Mouse (Mus musculus) adrenal gland, postnatal 10 days (tissue): ENCODE results near the gene Efs. TPM values are rescaled to one million over a fixed set of nuclear protein-coding genes. Genes with fewer than 3 reads are reported as not detected.
"Not testable (repeated sequence)": the region's sequence is repeated elsewhere in the genome, so short reads cannot be mapped to it uniquely, and the experiment has no call there.

ENCODE experiments used
- DNase-seq: peaks from one replicate; pipeline ENCODE4 v3.0.0; 2021; ENCODE audit warnings: mixed read lengths
- total RNA-seq, 2 experiments: library from RNA; stranded (reverse); gene quantifications; 2 replicates each; pipeline ENCODE4 v1.2.3; 2021

Gene Efs
- total RNA-seq, 2 experiments from 2014 or later: 7.4 to 9.9 TPM

DNA sequence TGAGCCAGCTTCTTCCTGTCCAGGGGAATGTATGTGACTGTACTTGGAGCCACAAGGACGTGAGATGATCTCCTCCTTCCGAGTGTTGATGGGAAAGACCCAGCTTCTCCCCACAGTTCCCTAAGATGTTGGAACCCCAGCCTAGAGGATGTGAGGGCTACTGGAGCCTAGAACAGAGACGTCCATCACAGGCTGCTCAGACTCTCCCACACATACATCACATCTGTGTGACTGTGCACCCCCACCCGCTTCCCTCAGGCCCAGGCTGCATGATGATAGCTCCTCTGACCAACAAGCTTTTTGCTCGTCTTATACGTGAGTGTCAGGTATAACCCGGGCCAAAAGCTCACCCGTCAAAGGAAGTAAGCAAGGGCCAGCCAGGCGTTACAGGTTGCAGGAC is 22.9 kb upstream of the Efs start:
- DNase-seq: no peak

DNA sequence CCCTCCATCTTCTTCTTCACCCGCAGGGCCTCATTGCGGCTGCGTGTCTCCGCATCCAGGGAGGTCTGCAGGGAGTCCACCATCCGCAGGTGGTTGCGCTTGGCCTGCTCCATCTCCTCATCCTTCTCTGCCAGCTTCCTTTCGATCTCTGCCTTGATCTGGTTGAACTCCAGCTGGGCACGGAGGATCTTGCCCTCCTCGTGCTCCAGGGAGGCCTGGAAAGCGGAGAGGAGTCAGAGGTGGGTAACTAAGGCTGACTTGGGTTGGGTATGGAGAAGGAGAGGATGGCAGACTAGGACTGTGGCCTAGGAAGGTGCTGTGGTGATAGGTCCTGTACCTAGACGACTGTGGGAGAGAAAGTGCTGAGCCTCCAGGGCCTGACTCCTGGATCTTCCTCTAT is 21.1 kb upstream of the Efs start:
- DNase-seq: not testable (repeated sequence)

DNA sequence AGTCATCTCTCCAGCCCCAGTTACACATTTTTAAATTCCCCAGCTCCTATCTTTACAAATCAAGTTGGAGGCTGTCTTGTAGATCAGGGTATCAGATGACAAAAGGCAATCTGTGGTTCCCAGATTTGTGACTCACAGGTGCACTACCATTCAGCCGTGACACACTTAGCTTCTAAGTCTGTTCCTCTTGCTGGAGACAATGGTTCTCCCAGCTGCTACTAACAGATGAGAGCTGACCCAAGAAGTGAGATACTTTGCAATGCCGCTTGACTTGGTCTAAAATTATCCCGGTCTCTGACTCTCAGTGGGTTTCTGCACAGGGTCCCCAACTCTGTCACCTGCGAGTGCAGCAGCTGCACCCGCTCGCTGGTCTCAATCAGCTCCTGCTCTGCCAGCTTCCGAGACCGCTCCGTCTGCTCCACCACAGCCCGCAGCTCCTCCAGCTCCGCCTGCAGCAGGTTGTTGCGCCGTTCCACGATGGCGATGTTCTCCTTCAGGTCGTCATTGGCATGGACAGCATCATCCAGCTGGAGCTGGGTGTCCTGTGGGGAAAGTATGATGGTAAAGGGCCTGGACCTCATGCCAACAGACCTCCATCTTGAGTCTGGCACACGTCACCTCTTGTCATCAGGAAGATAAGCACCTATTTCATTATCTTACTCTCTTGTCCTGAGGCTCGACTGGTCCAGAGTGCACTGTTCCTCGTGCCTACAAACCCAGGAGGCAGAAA is 20.2 kb upstream of the Efs start:
- DNase-seq: no peak

DNA sequence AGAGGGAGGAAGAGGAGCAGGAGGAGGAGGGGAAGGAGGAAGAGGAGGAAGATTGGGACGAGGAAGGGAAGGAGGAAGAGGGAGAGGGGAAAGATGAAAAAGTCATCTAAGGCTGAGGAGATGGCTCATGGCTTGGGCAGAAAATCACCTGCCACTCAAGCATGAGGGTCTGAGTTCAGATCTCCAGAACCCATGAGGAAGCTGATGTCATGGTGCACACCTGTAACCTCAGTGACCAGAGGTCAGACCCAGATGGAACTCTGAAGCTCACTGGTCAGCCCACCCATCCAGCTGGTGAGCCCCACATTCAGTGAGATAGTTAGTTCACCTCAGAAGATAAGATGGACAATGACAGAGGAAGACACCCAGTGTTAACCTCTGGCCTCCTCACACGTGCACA is 19.0 kb upstream of the Efs start:
- DNase-seq: no peak

DNA sequence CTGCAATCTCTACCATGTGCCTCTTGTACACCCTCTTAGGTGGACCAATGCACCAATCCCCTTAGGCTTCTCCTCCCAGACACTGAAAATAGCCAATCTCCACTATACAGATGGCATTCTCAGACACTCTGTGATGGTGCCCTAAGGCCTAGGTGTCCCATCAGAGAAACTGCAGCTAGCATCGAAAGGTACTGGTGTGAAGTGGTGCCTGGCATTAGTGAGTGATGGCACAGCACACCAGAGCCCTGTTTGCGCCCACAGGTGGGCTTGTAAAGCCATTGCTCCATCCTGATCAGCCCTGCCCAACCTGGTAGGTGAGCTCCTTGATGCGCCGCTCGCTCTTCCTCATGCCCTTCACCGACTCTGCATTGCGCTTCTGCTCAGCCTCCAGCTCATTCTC is 18.0 kb upstream of the Efs start:
- DNase-seq: no peak

DNA sequence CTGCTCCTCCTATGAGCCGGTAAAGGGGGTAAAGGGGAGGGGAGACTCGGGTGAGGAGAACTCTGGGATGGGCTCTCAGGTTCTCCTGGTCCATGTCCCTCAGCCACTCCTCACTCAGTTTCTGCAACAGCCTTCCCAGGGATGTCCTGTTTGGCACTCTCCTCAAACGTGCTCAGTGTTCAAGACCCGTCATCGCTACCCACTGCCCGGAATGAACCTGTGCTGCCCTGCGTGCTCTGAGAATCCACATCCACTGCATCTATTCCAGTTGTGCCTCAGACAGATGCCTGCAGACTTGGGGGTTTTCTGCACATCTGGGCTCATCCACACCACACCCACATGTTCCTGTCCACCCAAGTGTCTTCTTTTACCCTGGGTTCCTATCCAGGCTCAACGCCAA is 16.6 kb upstream of the Efs start:
- no peak for DNase-seq

DNA sequence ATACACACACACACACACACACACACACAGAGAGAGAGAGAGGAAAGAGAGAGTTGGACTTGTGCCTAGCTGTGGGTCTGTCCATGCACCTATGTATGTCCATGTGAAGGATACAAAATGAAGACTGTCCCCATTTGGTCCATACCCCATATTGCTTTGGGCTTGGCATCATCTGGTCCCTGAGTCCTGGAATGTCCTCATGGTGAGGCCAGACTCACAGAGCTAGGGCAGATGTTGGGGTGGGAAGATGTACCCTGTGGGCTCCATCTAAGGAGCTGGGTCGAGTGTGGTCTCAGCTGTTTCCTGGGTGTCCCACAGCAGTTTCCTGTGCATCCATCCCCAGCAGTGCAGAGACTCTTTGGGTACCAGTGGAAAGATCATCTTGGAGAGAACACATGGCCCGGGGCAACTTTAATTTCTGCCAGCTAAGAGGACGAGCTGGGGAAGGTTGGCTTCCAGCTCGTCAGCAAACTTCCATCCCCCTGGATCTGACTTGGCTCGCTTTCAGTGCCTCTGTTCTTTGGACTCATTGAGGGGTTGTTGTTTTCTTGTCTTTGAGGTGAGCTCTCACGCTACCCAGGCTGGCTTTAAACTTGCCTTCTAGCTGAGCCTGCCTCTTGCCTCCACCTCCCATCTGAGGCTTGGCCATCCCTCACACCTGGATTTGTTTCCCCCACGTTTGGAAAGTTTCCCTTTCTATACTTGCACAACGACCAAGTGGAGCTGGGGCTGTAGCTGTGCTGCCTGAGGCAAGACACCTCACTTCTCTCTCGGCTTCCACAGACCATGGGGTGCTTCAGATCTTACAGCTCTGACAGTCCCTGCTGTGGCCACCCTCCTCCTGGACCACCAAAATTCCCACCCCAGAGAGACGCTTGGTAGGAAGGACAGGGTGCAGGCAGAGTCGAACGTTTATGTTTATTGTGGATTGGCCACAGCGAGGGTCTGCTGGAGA is 15.4 kb upstream of the Efs start:
- DNase-seq: no peak

DNA sequence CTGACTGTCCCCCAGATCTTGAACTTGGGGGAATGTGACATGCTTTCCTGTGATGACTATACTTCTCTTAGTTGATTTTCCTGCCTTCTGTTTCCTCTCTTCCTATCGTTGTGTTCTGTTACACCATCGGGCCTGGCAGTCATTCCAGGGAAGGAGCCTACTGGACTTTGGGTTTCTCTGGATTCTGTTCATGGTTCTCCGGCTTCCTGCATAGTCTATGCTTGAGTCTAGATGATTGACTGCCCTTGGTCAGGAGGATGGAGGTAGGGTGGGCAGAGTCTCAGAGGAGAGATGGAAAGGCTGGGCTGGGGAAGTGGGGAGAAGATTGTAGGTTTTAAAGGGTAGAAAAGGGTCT is 14.2 kb upstream of the Efs start:
- DNase-seq: no peak

DNA sequence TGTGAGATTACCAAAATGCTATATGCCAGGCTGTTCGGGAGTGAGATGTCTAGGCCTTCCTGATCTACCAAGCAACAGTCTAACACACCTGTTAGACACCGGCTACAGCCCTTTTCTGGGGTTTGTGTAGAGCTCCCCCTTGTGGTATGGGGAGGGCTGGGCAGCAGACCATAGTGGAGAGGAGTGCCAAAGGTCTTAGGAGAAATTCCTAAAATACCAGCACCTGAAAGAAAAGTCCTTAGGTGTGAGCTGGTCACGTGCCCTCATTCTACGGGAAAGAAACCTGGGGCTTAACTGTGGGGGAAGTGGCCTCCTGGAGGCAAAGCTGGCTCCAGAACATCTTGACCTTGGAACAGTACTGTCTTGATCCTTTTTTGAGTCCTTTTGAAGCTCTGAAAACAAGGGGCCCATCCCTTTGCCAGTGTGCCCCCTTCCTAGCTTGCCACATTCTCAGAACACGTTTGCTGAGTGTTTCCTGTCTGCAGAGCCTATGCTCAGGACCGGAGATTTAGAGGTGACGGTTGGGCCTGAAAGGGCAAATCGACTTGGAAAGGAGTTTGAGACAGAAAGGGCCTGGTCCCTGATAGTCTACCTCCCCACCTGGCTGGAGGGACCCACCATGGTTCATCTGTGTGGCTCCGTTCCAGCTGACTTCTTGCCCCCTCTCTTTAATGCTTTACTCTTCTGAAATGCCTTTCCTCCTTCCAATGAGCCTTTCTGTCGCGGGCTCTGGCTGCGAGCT is 13.7 kb upstream of the Efs start:
- peak; percentile 83 for DNase-seq

DNA sequence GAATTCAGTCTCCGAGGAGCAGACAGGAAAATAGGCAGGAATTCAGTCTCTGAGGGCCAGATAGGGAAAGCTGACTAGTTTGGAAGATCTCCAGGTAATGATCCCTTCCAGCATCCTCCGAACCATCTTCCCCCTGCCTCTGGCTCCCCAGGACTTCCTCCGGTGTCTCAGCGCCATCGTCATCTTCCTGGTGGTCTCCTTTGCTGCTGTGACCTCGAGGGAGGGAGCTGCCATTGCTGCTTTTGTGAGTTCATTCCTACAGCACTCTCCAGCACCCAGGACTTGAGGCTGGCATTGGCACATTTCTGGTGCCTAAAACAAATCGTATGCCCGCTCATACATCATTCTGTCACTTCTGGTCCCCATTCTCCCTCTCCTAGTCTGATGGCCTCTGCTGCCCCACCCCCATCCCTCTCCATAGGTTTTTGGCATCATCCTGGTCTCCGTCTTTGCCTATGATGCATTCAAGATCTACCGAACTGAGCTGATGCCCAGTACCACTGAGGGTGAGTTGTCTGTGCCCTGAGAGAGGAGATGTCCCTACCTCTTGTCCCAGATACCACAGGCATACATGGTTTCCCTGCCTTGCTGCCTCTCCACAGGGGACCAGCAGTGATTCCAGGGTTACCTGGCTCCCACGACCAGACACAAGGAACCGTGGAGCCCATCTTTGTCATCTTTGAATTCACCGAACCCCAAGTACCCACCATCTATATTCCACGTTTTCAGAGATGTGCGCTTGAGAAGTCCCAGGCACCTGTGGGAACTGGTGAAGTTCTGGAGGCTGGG is 12.7 kb upstream of the Efs start:
- no peak for DNase-seq

DNA sequence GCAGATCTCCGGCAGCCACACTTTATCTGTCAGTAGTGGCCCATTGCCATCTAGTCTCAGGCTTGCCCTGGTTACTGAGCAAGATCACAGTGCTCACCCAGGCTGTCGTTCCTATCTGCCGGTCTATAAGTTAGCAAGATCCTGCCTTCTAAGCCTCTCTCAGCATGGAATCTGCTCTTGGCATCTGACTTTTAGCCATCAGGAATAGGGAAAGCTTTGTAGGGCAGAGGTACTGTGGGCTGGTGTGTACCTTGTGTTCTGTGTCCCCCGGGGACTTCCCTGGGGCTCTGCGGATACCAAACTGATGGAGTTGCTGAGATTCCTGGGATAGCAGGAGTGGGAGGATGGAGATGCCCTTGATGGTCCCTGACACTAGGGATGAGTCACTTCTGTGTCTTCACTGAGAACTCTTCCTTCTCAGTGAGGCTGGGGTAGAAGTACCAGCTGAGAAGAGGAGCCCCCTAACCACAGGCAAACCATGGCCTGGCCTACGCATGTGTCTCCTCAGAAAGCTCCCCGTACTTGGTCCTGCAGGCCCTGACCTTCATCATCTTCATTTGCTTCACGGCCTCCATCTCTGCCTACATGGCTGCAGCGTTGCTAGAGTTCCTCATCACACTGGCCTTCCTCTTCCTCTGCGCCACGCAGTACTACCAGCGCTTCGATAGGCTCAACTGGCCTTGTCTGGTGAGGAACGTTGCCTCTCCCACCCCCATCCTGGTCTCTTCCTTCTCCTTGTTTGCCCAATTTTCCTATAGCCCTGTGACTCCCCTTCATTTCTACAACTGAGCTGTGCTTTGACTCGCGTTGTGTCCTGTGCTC is 11.6 kb upstream of the Efs start:
- DNase-seq: no peak

DNA sequence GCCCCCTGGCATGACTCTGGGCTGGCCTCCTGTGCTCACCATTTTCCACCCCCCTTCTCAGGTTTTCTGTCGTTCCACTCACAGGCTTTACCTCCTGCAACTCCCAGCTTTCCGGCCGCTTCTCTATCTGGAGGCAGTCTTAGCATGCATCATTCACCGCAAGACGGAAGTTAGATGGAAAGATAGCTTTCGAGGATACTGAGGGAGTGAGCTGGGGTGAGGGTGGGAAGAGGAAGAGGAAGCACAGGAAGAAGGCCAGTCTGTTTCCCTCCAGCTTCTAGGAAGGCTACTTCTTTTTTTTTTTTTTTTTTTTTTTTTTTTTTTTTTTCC is 10.9 kb upstream of the Efs start:
- no peak for DNase-seq

DNA sequence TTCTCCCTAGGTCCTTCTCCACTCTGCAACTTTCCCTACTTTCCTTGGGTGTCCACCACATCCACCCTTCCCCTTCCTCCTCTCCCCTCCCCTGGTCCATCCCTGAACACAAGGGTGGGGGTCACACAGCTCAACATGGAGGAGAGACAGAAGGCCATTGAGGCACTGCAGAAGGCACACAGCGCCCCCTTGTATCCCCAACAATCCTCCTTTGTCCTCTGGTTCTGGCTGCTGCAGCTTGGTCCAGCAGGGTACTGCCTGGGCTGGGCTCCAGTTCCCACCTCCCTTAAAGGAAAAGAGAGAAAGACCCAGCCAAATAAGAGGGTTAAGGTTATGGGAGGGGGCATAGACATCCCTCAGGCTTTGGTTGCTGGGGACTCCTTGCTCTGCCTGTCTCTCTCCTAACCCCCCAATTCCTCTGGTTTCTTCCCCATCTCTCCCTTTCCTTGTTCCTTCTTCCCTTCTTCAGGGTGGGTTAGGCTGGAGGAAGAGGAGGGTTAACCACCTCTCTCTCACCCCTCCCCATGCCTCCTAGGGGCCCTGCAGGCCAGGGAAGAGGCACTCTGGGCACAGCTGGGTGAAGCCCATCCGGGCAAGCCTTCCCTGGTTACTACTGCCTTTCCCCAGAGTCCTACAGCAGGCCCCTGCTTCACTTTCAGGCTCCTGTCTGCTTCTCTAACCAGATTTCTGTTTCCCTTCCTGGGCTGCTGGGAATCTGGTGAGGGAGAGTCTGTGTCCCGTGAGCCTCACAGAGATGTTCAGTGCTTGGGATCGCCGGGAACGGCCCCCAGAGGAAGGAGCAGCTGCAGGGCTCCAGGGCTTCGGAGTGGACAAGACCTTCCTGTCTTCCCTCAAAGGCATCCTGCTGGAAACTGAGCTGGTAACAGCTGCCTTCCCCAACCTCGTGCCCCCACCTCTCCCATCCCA is 10.2 kb upstream of the Efs start, which contains the start of gene Cmtm5:
TSS of gene Cmtm5 (plus strand) at position 358 of the 927 bp plus-strand sequence.
- DNase-seq: no peak

DNA sequence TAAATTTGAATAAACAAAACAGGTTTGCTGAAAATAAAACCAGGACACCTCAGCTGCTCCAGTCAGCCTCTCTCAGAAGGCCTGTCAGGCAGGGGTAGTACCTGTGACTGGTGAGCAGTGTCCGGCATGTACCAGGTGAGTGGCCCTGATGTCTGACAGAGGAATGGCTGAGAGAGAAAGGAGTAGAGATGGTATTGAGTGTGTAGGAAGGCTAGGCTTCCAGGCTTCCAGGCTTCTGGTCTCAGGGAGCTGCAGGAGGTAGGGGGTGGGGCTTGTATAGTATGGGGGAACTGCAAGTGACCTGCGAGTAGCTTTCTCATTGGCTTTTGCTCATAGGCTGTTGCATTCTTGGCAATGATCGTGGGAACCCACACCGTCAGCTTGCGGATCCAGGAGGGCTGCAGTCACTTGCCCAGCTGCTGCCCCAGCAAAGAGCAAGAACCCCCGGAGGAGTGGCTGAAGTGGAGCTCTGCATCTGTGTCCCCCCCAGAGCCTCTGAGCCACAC is 6.8 kb upstream of the Efs start, which contains the start of gene Il25:
TSS of gene Il25 (plus strand) at position 51 of the 506 bp plus-strand sequence.
- no peak for DNase-seq

DNA sequence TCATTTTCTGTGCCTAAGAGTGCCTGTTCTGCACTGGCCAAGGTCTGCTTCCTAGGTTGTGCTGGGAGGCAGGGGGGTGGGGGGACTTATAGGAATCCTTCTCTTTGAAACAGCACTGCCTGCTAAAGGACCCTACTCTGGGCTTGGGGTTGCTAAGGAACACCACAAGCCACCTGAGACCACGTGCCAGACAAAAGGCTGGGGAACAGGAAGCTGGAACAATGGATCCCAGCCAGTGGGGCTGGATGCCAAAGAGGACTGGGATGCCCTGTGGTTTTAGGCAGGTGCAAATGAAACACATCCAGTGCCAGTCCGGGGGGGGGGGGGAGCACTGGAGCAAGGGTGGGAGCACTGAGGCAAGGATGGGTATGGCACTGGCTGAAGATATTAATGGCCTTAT is 4.5 kb upstream of the Efs start:
- DNase-seq: no peak

DNA sequence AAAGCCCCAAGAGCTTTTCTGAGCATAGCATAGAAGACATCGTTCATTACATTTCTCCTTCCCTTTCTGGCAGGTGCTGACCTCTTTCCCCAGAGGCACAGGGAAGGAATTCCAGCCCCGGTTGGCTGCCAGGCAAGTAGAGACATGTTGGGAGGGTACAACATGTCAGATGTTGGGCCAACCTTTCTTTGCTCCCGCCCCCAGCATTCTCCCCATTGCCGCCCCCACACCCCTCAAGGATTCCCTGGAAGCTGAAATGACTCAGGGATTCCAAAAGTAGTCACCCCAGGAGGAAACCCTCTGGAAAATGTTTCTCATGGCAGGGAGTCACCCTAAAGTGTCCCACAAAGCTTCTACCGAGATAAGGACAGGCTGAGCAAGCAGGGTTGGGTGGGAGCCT is 3.9 kb upstream of the Efs start:
- no peak for DNase-seq

DNA sequence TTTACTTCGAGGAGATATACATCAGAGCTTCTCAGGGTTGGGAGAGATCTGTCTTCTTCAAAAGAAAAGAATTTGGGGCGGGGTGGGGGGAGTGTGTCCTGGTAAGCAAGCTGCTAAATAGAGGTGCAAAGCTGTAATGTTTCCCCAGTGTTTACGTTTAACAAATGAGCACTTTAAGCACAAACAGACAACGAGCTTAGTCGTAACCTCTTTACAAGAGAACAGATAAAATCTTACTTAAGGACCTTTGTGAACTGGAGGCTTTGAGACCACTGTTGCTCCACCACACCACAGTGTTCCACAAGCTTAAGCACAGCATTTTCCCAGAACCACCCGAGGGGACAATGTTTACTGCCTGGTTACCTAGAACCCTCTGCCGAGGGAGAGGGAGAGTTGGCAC is 1.4 kb upstream of the Efs start:
- DNase-seq: no peak

DNA sequence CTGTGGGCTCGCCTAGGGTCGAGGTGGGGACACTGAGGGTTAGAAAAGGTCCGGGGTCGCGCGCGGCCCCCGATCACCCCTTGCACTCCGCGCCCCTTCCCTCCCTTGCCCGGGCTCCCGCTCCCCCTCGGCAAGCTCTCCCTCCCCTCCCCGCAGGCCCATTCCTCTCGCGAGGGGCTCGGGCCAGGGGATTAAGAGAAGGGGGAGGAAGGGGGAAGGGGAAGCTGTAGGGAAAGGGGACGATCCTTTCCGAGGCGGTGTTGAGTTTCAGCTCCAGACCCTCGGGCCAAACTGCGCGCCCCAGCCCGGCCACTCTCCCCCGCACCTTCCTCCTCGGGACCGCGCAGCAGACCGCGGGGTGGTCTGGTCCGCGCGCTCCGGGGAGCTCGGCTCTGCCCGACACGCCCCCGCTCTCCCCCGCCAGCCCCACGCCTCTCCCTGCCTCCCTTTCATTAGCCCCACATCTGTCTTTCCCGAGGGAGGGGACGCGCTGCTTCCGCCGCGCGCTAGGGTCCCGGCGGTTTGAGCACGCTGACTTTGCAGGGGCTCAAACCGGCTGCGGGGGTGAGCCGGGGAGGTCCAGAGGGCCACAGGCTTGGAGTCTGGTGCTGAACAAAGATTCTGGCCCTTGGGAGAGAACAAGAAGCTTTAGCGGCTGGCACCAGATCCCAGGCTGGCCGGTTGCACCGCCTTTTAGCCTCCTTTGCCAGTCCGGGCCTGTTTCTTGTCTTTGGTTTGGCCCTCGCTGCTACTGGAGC is 654 bp upstream of the Efs start:
- DNase-seq: peak; percentile 63
